Mouse (Mus musculus) gastrocnemius, adult 2 months (tissue): ENCODE measurements around the gene Itpr1. TPM values are rescaled to one million over a fixed set of nuclear protein-coding genes. Genes with fewer than 3 reads are reported as not detected.

Experiments
- DNase-seq: peaks from one replicate; pipeline ENCODE4 v3.0.0; 2022
- H3K27ac ChIP-seq: fragments of 200-600 bp; 2 replicates; pipeline ENCODE4 v1.8.1; 2022; ENCODE audit warnings: mild to moderate bottlenecking
- H3K4me3 ChIP-seq: fragments of 200-600 bp; 2 replicates; pipeline ENCODE4 v1.8.1; 2022; ENCODE audit warnings: mild to moderate bottlenecking, moderate library complexity
- CTCF ChIP-seq: fragments of 200-600 bp; IDR thresholded peaks from 2 replicates; pipeline ENCODE4 v1.8.1; 2022; ENCODE audit warnings: antibody characterized with exemption, mild to moderate bottlenecking, moderate library complexity
- intact Hi-C: fragments of 180-260 bp; cut with DNase I; formaldehyde crosslinking; loops from one replicate; pipeline ENCODE4 v1.15.1; 2025
- total RNA-seq, 2 experiments: library from RNA; stranded (reverse); gene quantifications; 2 replicates each; pipeline ENCODE4 v1.2.3; 2021

Itpr1 gene
- total RNA-seq, 2 experiments from 2014 or later = 14.1 to 21.3 TPM

- TF ChIP-seq CTCF = no peak
- DNase-seq = no peak
- no peak overlapping the region for H3K4me3 ChIP-seq
- intact Hi-C loops = no loop called here
- no peak overlapping the region for H3K27ac ChIP-seq
Measured at GRCm38 (mm10) chr6:108196665-108197064, 16.2 kb upstream of the Itpr1 start.

DNA sequence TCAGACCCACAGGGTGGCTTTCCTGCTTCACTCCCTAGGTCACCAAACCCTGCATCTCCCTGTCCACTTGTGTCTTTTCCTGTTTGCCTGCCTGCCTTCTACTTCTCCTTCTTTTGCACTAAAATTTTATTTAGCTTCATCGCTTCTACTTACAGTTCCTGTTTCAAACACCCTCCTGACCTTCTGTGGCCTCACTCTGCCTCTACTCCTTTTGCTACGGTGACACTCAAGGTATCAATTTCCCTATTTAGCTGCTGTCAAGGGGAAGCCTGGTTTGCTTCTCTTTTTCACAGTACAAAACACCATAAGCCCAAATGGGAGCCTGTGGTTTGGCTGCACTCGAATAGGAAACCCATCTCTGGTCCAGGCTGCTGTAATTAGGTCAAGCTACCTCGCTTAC is 15.8 kb upstream of the Itpr1 start:
- DNase-seq = no peak
- no peak overlapping the region for H3K27ac ChIP-seq
- TF ChIP-seq CTCF = no peak
- H3K4me3 ChIP-seq = no peak overlapping the region
- intact Hi-C loops = no loop called here

DNA sequence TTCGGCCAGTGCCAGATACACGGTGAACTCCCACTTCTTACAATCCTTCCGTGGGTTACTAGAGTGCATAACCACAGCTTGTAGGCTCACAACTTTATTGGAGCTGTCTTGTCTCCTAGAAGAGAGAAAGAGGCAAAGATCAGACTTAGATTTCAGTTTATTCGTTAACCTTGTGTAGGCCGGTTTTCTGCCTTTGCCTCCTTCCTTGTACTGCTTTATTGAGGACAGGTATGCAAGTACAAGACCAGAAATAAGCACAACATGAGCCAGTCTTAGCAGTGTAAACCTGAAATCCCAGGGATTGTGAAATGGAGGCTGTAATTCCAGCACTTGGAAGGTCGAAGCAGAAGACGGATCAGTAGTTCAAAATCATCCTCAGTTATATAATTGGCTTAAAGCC is 14.6 kb upstream of the Itpr1 start:
- H3K27ac ChIP-seq = no peak overlapping the region
- intact Hi-C loops = no loop called here
- no peak for TF ChIP-seq CTCF
- DNase-seq = no peak
- H3K4me3 ChIP-seq = no peak overlapping the region

GRCm38 (mm10) chr6:108204322-108204721 is 8.6 kb upstream of the Itpr1 start:
- intact Hi-C loops = no loop called here
- DNase-seq = no peak
- TF ChIP-seq CTCF = no peak
- Histone ChIP-seq H3K27ac (no peak overlapping the region), H3K4me3 (no peak overlapping the region)

DNA sequence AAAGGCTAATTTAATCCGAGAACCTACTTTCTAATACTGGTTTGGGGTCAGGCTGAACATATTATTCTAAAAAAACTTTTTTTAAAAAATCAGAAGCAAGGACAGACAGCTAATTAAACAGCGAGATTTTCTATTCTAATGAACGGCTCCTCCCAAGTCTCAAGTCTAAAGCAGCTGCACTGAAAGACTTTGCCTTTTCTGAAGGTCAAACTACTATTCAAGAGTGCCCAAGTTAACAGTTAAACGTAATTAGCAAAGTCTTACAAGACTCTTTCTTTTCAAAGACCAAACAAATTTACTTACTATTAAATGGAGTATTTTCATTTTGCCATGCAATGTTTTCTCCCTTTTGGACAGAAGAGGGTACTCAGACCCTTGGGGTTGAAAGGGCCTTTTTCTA is 6.8 kb upstream of the Itpr1 start:
- no peak overlapping the region for H3K27ac ChIP-seq
- DNase-seq = no peak
- TF ChIP-seq CTCF = no peak
- H3K4me3 ChIP-seq = no peak overlapping the region
- intact Hi-C loops = no loop called here

DNA sequence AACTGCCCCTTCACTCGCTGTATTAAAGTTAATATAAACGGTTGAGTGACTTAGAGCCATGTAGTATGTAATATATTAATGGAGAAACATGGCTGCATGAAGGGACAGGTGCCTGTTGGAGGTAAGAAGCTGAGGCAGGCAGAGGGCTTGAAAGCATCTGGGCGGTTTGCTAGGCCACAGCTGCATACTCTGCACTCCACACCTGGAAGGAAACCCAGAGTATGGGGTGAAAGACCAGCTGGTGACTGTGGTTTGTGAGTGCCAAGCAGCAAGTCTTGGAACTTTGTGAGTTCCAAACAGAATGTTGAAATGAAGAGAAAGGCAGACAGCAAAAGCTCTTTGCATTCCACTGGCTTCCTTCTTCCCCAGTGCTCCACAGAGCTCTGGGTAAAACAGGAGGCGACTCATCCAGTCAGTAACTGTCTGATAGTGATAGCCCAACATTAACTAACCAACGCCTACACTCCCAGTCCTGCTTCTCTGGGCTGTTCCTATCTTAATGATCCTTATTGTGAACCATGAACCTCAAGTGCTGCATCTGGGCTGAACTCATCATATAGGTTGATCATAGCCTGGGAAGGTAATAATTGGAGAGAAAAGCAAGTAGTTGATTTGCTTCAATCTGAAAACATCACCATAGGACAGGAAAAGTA is 5.9 kb upstream of the Itpr1 start:
- no peak for DNase-seq
- intact Hi-C loops = no loop called here
- Histone ChIP-seq H3K27ac (no peak overlapping the region), H3K4me3 (no peak overlapping the region)
- TF ChIP-seq CTCF = no peak

GRCm38 (mm10) chr6:108211896-108212880 is 708 bp upstream of the Itpr1 start:
- intact Hi-C loops = loop anchor here (2.0 to 5.0 kb wide), 2 partner anchors 27 to 95 kb away; partner anchors contain the start of gene Sumf1
- Histone ChIP-seq H3K27ac (peak overlapping the region; percentile 87), H3K4me3 (peak overlapping the region; percentile 96)
- DNase-seq = no peak
- TF ChIP-seq CTCF = no peak

GRCm38 (mm10) chr6:108213481-108214293 is 791 bp downstream of the Itpr1 start:
- DNase-seq = peak; percentile 39
- peak overlapping the region; percentile 87 for H3K27ac ChIP-seq
- intact Hi-C loops = loop anchor here (2.0 to 5.0 kb wide), 2 partner anchors 29 to 94 kb away; partner anchors contain the start of gene Sumf1

DNA sequence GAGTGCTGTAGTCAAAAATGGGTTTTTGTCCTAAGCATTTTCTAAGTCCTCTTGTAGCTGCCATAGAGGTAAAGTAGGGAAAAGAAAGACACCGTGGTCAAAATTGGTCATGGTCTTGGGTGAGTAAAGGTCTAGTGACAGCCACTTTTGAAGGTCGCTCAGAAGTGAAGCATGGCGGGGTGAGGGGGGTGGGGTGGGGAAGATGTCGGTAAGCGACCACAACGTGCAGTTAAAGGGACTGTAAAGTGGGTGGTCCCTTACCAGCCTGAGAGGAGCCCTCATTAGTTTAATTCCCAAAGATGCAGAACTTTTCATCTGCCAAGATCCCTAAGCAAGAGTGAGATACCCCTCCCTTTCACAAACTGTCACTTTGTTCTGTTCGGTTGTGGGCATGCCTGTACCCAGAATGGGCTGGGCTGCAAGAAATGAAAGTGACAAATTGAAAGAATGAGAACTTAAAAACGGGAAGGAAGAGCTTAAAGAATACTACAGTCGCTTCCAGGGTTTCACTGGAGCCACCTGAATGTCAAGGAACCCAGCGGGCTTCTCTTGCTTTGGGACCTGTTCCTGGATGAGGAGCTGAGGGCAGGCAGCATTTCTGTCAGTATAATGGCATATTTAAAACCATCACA is 1.5 kb downstream of the Itpr1 start:
- Histone ChIP-seq H3K4me3 (peak overlapping the region; percentile 96), H3K27ac (peak overlapping the region; percentile 87)
- TF ChIP-seq CTCF = no peak
- no peak for DNase-seq
- intact Hi-C loops = loop anchor here (5.0 kb wide), 1 partner anchor 93 kb away; no protein-coding TSS in a partner anchor

More at GRCm38 (mm10) chr6:108213481-108214293, 791 bp downstream of the Itpr1 start:
- peak overlapping the region; percentile 96 for H3K4me3 ChIP-seq
- no peak for TF ChIP-seq CTCF

DNA sequence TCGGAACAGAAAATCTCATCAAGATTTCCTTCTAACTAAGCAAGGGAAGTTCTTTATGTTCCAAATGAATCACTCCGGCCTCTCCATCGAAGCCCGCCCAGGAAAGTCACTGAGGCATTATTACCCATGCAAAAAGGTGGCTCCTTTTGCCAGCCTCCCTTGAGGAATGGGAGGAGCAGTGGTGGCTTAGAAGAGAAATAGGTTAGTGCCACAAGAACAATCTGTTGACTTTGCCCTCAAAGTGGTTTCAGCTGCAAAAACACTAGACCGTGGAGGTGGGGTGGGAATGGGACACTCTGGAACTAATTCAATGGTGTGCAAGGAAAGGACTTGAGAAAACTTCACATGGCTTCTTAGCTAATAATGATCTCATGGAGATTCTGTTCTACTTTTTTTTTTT is 3.2 kb downstream of the Itpr1 start:
- TF ChIP-seq CTCF = no peak
- intact Hi-C loops = no loop called here
- H3K4me3 ChIP-seq = peak overlapping the region; percentile 96
- no peak for DNase-seq
- H3K27ac ChIP-seq = peak overlapping the region; percentile 16

DNA sequence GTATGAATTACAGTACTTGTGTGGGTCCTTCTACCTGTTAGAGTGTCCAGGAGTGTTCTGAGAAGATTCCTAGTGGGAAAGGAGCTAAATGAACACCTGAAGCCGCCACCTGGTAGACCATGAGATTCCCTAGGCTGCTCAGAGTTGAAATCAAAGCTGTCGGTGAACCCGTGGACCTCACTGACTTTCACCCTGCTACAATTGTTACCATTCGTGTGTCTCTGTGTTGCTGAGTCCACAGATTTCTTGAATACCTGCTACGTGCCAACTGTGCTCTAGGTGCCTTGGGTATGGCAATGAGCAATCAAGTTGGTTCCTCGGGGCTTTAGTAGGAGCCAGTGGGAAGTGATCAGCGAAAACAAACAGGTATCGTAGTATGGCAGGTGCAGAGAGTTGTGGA is 3.9 kb downstream of the Itpr1 start:
- Histone ChIP-seq H3K4me3 (no peak overlapping the region), H3K27ac (no peak overlapping the region)
- intact Hi-C loops = no loop called here
- no peak for TF ChIP-seq CTCF
- DNase-seq = no peak

DNA sequence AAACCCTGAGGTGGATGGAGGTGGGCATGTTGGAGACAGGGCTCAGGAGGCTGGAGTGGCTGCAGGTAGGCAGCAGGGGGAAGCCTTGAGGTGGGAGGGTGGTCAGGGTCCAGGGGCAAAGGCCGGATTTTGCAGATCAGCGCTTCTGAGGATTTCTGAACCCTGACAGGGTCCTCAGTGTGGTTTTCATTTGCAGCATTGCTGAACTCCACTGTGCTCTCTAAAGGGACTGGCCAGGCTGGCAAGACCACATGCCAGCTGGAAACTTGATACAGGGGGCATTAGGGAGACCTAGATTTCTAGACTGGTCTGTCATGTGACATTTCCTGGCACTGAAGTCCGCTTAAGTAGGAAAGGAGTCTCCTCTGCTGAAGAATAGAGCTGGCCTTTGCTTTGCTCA is 5.1 kb downstream of the Itpr1 start:
- TF ChIP-seq CTCF = no peak
- peak; percentile 58 for DNase-seq
- peak overlapping the region; percentile 64 for H3K27ac ChIP-seq
- no peak overlapping the region for H3K4me3 ChIP-seq
- intact Hi-C loops = no loop called here
